Mouse (Mus musculus) embryonic facial prominence, embryonic 15.5 days (tissue): ENCODE measurements around the gene Hdac9. TPM values are rescaled to one million over a fixed set of nuclear protein-coding genes. Genes with fewer than 3 reads are reported as not detected.

Source experiments
- ATAC-seq: fragments of 200-750 bp; cut with Nextera tagmentation; 2 replicates; pipeline ENCODE4 v1.8.0; 2017; ENCODE audit warnings: low read depth, moderate TSS enrichment; ENCODE audit not compliant: insufficient number of reproducible peaks, low FRiP score, low TSS enrichment
- H3K27ac ChIP-seq: fragments of 300-500 bp; sonication (generic); replicated peaks from 2 replicates; pipeline ENCODE4 v1.5.1; 2015; ENCODE audit warnings: mild to moderate bottlenecking, inconsistent platforms
- H3K27me3 ChIP-seq: fragments of 300-500 bp; sonication (generic); 2 replicates; pipeline ENCODE4 v1.6.1; 2015; ENCODE audit warnings: inconsistent platforms
- H3K36me3 ChIP-seq: fragments of 300-500 bp; sonication (generic); 2 replicates; pipeline ENCODE4 v1.6.1; 2015; ENCODE audit warnings: mild to moderate bottlenecking, inconsistent platforms
- H3K4me1 ChIP-seq: fragments of 300-500 bp; sonication (generic); 2 replicates; pipeline ENCODE4 v1.6.1; 2015; ENCODE audit warnings: inconsistent platforms
- H3K4me2 ChIP-seq: fragments of 300-500 bp; sonication (generic); replicated peaks from 2 replicates; pipeline ENCODE4 v1.6.1; 2015; ENCODE audit warnings: mild to moderate bottlenecking, inconsistent platforms
- H3K4me3 ChIP-seq: fragments of 300-500 bp; sonication (generic); replicated peaks from 2 replicates; pipeline ENCODE4 v1.5.1; 2015; ENCODE audit warnings: mild to moderate bottlenecking, inconsistent platforms
- H3K9ac ChIP-seq: fragments of 300-500 bp; sonication (generic); 2 replicates; pipeline ENCODE4 v1.6.1; 2015; ENCODE audit warnings: inconsistent platforms
- H3K9me3 ChIP-seq: fragments of 300-500 bp; sonication (generic); replicated peaks from 2 replicates; pipeline ENCODE4 v1.6.1; 2016; ENCODE audit warnings: inconsistent platforms
- WGBS: fragments of 180-500 bp; shearing (Covaris S2); methylation state at CpG from one replicate; pipeline ENCODE4 v1.1.7; 2015; 5-methylcytosine and 5-hydroxymethylcytosine counted together
- polyA plus RNA-seq: library from polyadenylated mRNA; unstranded; fragments of >200 nt; fragmentation: Nextera tagmentation; extraction: Ambion mirVana; gene quantifications from 2 replicates; pipeline ENCODE4 v1.2.1, GENCODE M21; 2015

Gene Hdac9
- 7.4 and 8.1 TPM in 2 replicates for polyA plus RNA-seq

DNA sequence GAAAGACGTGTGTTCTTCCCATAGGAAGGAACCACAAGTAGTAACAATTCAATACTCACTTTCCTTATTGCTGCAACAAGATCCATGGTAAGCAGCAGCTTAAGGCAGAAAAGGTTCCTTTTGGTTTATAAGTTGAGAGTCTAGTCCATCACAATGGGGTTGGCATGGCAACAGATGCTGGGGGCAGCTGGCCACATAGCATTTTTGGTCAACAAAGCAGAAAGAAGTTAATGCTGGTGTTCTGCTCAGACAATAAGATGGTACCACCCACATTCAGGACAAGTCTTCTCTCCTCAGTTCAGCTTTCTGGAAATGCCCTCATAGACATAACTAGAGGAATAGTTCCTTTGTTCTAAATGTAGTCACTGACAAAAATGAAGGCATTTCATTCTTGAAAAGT is at the start of gene Hdac9:
TSS of gene Hdac9 (minus strand) at position 101 of the 400 bp plus-strand sequence.
- 55% methylated on average over 1 of the region's 1 CpGs for WGBS
- no peak for ATAC-seq
- Histone ChIP-seq H3K4me2 (no peak within 1 kb of the TSS), H3K9me3 (no peaks in the 10 kb centered on the region), H3K4me1 (no peaks in the 10 kb centered on the region), H3K27me3 (no peaks in the 10 kb centered on the region), H3K27ac (no peak within 1 kb of the TSS), H3K36me3 (no peaks in the 10 kb centered on the region), H3K9ac (no peak within 1 kb of the TSS), H3K4me3 (no peak within 1 kb of the TSS)

GRCm38 (mm10) chr12:34949066-34949706 is 32.3 kb upstream of the Hdac9 start:
- 72% methylated on average over 6 of the region's 6 CpGs for WGBS
- Histone ChIP-seq H3K27me3 (no peaks in the 10 kb centered on the region), H3K9me3 (no peaks in the 10 kb centered on the region), H3K27ac (no peak overlapping the region), H3K9ac (no peak overlapping the region), H3K4me3 (no peak overlapping the region), H3K36me3 (no peaks in the 10 kb centered on the region), H3K4me2 (no peak overlapping the region), H3K4me1 (no peaks in the 10 kb centered on the region)
- no peak for ATAC-seq

DNA sequence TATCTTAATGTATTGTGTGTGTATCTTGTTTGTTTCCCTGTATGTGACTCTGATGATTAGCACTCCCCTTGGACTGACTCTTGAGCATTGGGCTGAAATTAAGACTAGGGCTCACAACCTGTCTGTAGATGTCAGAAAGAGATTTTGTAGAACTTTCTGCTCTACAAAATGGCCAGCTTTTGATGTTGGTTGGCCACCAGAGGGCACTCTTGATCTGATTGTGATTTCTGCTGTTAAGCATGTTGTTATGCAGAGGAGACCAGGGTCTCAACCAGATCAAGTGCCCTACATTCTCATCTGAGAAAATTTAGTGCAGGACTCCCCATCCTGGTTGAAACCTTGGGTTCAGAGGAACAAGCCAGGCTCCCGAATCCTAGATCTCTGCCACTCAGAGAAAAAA is 21.0 kb upstream of the Hdac9 start:
- no peak overlapping the region for H3K4me3 ChIP-seq
- ATAC-seq, result no peak
- no peak overlapping the region for H3K9ac ChIP-seq
- H3K9me3 ChIP-seq, result 0 out of 2 replicates have a peak, but pooled peaks cover 4% of the 10 kb centered on the region
- H3K27ac ChIP-seq, result no peak overlapping the region
- no peaks in the 10 kb centered on the region for H3K36me3 ChIP-seq
- no peaks in the 10 kb centered on the region for H3K4me1 ChIP-seq
- H3K27me3 ChIP-seq, result no peaks in the 10 kb centered on the region
- H3K4me2 ChIP-seq, result no peak overlapping the region
- WGBS, result 100% methylated on average over 1 of the region's 1 CpGs

GRCm38 (mm10) chr12:34908008-34908407 is 8.9 kb downstream of the Hdac9 start:
- Histone ChIP-seq H3K27me3 (peaks cover 7% of the 10 kb centered on the region; the same call in 1 of the 2 replicates), H3K4me2 (no peak overlapping the region), H3K27ac (no peak overlapping the region), H3K9me3 (no peaks in the 10 kb centered on the region), H3K4me3 (no peak overlapping the region), H3K9ac (no peak overlapping the region), H3K36me3 (no peaks in the 10 kb centered on the region), H3K4me1 (0 out of 2 replicates have a peak, but pooled peaks cover 7% of the 10 kb centered on the region)
- WGBS, result 61% methylated on average over 2 of the region's 2 CpGs
- no peak for ATAC-seq

DNA sequence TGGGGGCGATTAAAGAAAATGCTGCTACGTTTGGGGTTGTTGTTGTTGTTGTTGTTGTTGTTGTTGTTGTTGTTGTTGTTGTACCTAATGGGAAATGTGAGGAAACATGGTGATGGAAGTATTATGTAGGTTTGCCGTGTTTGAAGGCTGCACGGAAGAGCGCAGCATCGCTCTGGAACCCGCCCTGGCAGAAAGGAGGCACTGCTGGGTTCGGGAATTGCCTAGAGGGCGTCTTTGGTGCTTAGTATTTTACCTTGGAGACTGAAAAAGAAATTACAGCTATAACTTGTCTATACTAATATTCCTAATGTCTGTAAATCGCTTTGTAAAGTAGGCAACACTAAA is 9.4 kb downstream of the Hdac9 start:
- no peak for ATAC-seq

GRCm38 (mm10) chr12:34906704-34907505 is 10.0 kb downstream of the Hdac9 start:
- WGBS, result under 1% methylated on average over 70 of the region's 107 CpGs
- Histone ChIP-seq H3K4me3 (peak overlapping the region; percentile 68), H3K9ac (peak overlapping the region; percentile 39), H3K27ac (no peak overlapping the region), H3K9me3 (no peaks in the 10 kb centered on the region), H3K27me3 (peaks cover 7% of the 10 kb centered on the region; the same call in 1 of the 2 replicates), H3K36me3 (no peaks in the 10 kb centered on the region), H3K4me1 (0 out of 2 replicates have a peak, but pooled peaks cover 7% of the 10 kb centered on the region), H3K4me2 (peak overlapping the region; percentile 93)
- peak; percentile 86 for ATAC-seq

More for the DNA sequence above, 9.4 kb downstream of the Hdac9 start:
- Histone ChIP-seq H3K36me3 (no peaks in the 10 kb centered on the region), H3K27me3 (peaks cover 7% of the 10 kb centered on the region; the same call in 1 of the 2 replicates), H3K4me2 (peak overlapping the region; percentile 93), H3K4me3 (peak overlapping the region; percentile 68), H3K9me3 (no peaks in the 10 kb centered on the region), H3K9ac (0 out of 2 replicates have a peak overlapping the region, but pooled peaks have one; percentile 39), H3K27ac (no peak overlapping the region), H3K4me1 (0 out of 2 replicates have a peak, but pooled peaks cover 7% of the 10 kb centered on the region)
- under 1% methylated on average over 10 of the region's 10 CpGs for WGBS

DNA sequence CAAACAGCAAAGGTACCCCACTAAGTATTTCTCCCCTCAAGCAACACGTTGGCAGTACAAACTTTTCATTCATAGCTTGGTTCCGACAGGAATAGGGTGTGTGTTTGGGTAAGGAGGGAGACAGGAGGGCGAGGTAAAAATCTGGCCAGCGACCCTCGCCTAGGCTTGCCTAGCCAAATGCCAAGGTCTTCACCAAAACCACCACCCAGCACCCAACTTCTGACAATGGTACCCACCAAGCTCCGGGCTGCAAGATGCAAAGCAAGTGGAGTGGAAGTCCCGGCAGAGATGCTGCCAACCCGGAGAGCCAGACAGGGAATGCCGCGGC is 10.6 kb downstream of the Hdac9 start:
- Histone ChIP-seq H3K27me3 (peaks cover 7% of the 10 kb centered on the region; the same call in 1 of the 2 replicates), H3K9me3 (no peaks in the 10 kb centered on the region), H3K4me1 (0 out of 2 replicates have a peak, but pooled peaks cover 7% of the 10 kb centered on the region), H3K4me3 (peak overlapping the region; percentile 68), H3K9ac (peak overlapping the region; percentile 39), H3K36me3 (no peaks in the 10 kb centered on the region), H3K27ac (no peak overlapping the region), H3K4me2 (peak overlapping the region; percentile 93)
- 0 out of 2 replicates have a peak, but pooled peaks have one; percentile 23 for ATAC-seq
- 0% methylated on average over 10 of the region's 10 CpGs for WGBS

DNA sequence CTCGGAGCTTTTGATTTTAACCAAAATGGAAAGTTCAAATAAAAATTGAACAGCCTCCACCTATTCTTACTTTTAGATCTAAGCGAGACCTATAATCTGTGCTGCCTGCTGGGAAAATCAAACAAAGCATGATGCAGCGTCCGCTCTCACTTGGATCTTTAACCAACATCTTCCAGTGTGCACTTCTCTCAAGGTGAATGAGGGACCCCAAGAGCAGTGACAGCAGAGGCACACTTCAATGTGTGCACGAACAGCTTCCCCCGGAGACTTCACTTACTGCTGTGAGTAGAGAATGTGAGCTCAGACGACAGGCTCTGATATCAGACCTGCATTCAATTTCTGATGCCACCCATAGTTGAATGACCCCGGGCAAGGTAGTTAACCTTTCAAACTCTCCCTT is 16.7 kb downstream of the Hdac9 start:
- no peaks in the 10 kb centered on the region for H3K36me3 ChIP-seq
- H3K4me2 ChIP-seq, result no peak overlapping the region
- no peaks in the 10 kb centered on the region for H3K9me3 ChIP-seq
- no peak for ATAC-seq
- 76% methylated on average over 8 of the region's 8 CpGs for WGBS
- no peak overlapping the region for H3K4me3 ChIP-seq
- H3K27ac ChIP-seq, result no peak overlapping the region
- H3K9ac ChIP-seq, result no peak overlapping the region
- no peaks in the 10 kb centered on the region; the same call in 1 of the 2 replicates for H3K27me3 ChIP-seq
- H3K4me1 ChIP-seq, result no peaks in the 10 kb centered on the region

DNA sequence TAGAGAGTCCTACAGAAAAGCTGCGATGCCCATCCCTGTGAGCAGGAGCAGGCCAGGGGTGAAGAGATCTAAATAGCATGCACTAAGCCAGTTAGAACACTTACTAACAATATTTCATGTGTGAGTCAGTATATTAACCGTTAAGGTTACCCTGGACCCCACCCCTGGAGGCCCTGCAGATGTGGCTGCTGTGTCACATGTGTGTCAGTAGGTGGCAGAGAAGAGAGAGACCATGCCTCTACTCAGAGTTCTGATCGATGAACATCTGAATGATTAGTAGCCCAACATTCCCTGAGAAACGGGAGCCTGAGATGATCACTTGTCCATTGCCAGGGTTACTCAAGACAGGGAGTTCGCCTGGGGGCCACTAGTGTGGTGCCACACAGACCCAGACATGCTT is 22.0 kb downstream of the Hdac9 start:
- ATAC-seq, result no peak
- Histone ChIP-seq H3K4me3 (no peak overlapping the region), H3K27ac (no peak overlapping the region), H3K27me3 (no peaks in the 10 kb centered on the region), H3K4me2 (no peak overlapping the region), H3K36me3 (no peaks in the 10 kb centered on the region), H3K9me3 (no peaks in the 10 kb centered on the region), H3K4me1 (no peaks in the 10 kb centered on the region), H3K9ac (no peak overlapping the region)
- WGBS, result 69% methylated on average over 5 of the region's 5 CpGs

DNA sequence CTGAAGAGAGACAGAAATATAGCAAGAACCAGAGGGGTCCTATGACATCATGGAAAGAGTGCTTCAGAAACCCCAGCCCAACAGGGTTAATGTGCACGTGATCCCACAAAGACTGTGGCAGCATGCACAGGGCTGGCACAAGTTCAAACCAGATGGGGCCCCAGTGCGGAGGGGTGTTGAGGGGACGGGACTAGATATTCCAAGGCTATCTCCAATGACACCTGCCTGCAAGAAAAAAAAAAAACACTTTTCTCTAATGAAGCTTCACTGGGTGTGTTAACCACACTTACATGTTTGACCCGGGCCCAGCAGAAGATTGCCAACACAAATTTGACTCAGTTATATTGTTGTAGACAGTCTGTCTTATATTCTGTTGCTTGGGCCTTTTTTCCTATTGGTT is 28.2 kb downstream of the Hdac9 start:
- H3K4me1 ChIP-seq, result no peaks in the 10 kb centered on the region

GRCm38 (mm10) chr12:34874926-34875325 is 42.0 kb downstream of the Hdac9 start:
- Histone ChIP-seq H3K4me2 (no peak overlapping the region), H3K27ac (no peak overlapping the region), H3K9ac (no peak overlapping the region), H3K36me3 (no peaks in the 10 kb centered on the region), H3K27me3 (no peaks in the 10 kb centered on the region), H3K9me3 (no peaks in the 10 kb centered on the region), H3K4me3 (no peak overlapping the region), H3K4me1 (no peaks in the 10 kb centered on the region)
- 44% methylated on average over 2 of the region's 2 CpGs for WGBS
- no peak for ATAC-seq

More for the DNA sequence above, 28.2 kb downstream of the Hdac9 start:
- Histone ChIP-seq H3K27me3 (no peaks in the 10 kb centered on the region), H3K4me2 (no peak overlapping the region), H3K36me3 (no peaks in the 10 kb centered on the region), H3K9ac (no peak overlapping the region), H3K9me3 (no peaks in the 10 kb centered on the region), H3K4me3 (no peak overlapping the region), H3K27ac (no peak overlapping the region)
- ATAC-seq, result no peak
- 80% methylated on average over 4 of the region's 4 CpGs for WGBS
